Mouse (Mus musculus) adrenal gland, adult 2 months (tissue): ENCODE results near the gene Htra2. TPM values are rescaled to one million over a fixed set of nuclear protein-coding genes. Genes with fewer than 3 reads are reported as not detected.
A peak's percentile ranks its signal among the peaks of the same experiment; 100 is the strongest.

Experiments
- DNase-seq: peaks from one replicate; pipeline ENCODE4 v3.0.0; 2021
- polyA plus RNA-seq: library from polyadenylated mRNA; depleted of rRNA; stranded (reverse); fragments of >200 nt; gene quantifications from 2 replicates; pipeline ENCODE4 v1.2.3, GENCODE M21; 2012
- total RNA-seq, 2 experiments: library from RNA; stranded (reverse); gene quantifications; 2 replicates each; pipeline ENCODE4 v1.2.3; 2021

Gene Htra2
- total and polyA plus RNA-seq, 3 experiments: 42.6 to 74.2 (median 63.6) TPM

GRCm38 (mm10) chr6:83033249-83034185 is 21.6 kb downstream of the Htra2 start, which contains the start of the genes Dok1 and Loxl3:
TSS of gene Dok1 (minus strand) at chr6:83033471.
TSS of gene Loxl3 (plus strand) at chr6:83034173.
- DNase-seq: peak; percentile 87

DNA sequence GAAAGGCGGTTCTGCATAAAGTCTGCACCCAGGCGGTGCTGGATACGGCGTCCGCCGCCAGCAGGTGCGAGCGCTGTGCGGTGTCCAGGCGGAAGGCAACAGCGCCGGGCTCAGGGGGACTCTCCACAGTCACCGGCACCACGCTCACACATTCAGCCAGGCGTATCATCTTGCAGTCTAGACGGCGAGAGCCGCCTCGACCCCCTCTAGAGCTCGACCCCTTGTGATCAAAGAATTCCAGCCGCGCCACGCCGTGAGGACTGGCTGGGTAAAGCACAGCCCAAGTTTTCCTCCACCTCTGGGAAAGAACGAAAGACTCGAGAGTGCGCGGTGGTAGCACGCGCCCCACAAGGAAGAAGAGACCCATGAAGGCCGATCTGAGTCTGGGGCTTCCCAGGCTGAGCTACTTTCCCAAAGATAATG is 22.3 kb downstream of the Htra2 start:
- DNase-seq: peak; percentile 64

DNA sequence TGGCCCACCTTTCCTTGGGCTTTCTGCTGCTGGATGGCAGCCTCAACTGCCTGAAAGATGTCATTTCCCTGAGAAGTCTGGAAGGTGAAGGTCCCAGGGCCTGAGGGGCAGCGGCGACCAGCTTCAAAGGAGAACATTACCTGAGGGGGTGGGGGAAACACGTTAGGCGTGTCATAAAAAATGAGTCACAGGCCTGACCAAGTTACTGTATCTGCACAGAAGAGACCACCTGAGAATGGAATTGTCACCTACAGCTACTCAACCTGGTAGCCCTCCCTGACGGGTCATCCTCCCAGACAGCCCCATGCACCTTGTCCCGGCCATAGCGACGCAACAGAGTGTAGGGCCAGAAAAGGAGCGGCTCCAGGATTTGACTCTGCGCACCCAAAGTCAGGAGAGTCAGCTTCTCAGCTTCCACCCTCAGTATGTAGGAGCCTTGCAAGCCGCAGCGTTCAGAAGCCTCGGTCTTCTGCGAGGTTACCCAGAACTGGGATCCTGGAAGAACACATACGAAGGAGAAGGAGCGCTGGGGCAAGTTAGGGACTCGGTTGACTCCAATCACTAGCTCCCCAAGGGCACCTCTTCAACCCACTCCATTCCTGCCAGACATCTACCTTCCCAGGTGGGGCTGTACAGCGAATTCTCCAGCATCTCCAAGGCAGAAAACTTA is 23.0 kb downstream of the Htra2 start:
- DNase-seq: no peak

GRCm38 (mm10) chr6:83031111-83031510 is 24.0 kb downstream of the Htra2 start:
- no peak for DNase-seq

GRCm38 (mm10) chr6:83029777-83030176 is 25.3 kb downstream of the Htra2 start:
- no peak for DNase-seq

- no peak for DNase-seq
Observed at GRCm38 (mm10) chr6:83027706-83028105, 27.4 kb downstream of the Htra2 start.

- DNase-seq: no peak
Observed at GRCm38 (mm10) chr6:83027293-83027692, 27.8 kb downstream of the Htra2 start.

- DNase-seq: no peak
Observed at GRCm38 (mm10) chr6:83025221-83025620, 29.9 kb downstream of the Htra2 start.

DNA sequence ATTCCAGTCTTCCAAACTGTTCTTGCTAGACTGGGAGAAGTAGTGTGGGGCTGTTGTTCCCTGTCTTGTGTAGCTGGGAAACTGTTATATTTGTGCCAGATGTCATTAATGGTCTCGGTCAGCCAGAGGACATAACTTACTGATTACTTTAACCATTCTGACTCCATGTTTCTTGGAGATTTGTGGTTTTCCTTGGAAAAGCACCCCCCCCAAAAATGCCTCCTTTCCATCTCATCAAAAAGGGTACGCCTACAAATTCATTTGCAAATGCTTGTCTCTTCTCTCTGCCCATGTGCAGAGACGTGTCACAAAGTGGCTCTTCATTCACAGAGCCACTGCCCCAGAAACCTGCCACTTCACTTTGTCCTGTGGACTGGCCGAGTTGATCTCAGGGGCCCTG is 30.7 kb downstream of the Htra2 start:
- DNase-seq: no peak

GRCm38 (mm10) chr6:83023786-83024185 is 31.3 kb downstream of the Htra2 start:
- DNase-seq: no peak

- DNase-seq: no peak
Observed at GRCm38 (mm10) chr6:83023008-83023407, 32.1 kb downstream of the Htra2 start.

GRCm38 (mm10) chr6:83020836-83021593 is 34.1 kb downstream of the Htra2 start:
- DNase-seq: no peak

GRCm38 (mm10) chr6:83020121-83020520 is 35.0 kb downstream of the Htra2 start:
- no peak for DNase-seq

GRCm38 (mm10) chr6:83019044-83019443 is 36.0 kb downstream of the Htra2 start:
- DNase-seq: no peak

DNA sequence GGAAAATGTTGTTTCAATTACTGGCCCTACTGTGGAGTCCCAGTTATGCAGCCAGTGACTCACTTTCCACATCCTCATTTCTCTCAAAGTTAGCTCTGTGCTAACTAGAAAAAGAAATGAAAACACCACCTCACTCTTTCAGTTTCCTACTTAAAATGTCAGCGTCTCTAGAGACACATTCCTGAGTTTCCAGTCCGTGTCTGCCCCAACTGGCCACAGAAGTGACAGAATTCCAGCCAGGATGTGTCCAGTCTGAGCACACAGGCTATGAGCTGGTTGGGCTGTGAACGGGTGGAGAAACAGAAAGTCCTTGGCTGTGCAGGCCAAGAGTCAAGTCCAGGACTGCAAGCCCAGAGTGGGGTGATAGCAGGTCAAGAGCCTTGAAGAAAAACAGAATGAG is 37.9 kb downstream of the Htra2 start:
- DNase-seq: peak; percentile 41

- no peak for DNase-seq
Observed at GRCm38 (mm10) chr6:83015749-83016148, 39.3 kb downstream of the Htra2 start.

GRCm38 (mm10) chr6:83014482-83015466 is 40.3 kb downstream of the Htra2 start:
- DNase-seq: peak; percentile 59

- DNase-seq: peak; percentile 55
Observed at GRCm38 (mm10) chr6:83013444-83013843, 41.6 kb downstream of the Htra2 start.

DNA sequence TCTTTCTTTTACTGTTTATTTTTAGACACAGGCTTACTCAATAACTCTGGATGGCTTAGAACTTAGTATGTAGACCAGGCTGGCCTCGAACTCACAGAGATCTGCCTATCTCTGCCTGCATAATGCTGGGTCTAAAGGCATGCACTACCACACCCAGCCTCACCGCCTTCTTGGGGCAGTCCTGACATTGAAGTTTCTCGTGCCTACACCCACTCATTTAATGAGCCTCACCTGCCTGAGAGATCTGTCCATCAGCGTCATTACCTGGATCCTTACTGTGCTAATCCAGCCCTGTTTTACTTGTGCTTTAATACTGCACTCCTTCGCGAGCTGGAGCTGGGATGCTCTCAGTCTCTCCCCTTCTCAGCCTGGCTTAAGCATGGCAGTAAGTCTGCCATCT is 43.3 kb downstream of the Htra2 start:
- no peak for DNase-seq

- DNase-seq: no peak
Observed at GRCm38 (mm10) chr6:83011255-83011654, 43.8 kb downstream of the Htra2 start.

GRCm38 (mm10) chr6:83010010-83010409 is 45.1 kb downstream of the Htra2 start:
- DNase-seq: no peak
